Mouse (Mus musculus) urinary bladder, postnatal 14 days (tissue): ENCODE data around the gene Pard3.
A peak's percentile ranks its signal among the peaks of the same experiment; 100 is the strongest.

ENCODE experiments used
- DNase-seq: peaks from one replicate; pipeline ENCODE4 v3.0.0; 2021; ENCODE audit warnings: low spot score

Gene Pard3

DNA sequence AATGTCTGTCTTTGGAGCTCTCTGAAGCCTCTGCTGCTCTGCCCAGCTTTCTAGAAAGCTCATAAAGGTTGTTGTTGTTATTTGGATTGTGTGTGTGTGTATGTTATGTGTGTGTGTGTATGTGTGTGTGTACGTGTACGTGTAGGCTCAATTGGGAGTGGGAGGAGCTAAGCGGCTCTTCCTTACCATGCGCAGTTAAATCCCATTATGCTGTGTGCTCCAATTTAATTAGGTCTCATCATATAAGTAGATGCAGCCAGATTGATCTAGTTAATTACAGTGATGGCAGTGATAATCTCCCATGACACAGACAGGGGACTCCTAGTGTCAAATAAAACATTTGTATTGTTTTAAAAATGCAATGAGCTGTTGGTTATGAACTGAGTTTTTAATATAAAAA is 487.2 kb downstream of the Pard3 start:
- DNase-seq = no peak

DNA sequence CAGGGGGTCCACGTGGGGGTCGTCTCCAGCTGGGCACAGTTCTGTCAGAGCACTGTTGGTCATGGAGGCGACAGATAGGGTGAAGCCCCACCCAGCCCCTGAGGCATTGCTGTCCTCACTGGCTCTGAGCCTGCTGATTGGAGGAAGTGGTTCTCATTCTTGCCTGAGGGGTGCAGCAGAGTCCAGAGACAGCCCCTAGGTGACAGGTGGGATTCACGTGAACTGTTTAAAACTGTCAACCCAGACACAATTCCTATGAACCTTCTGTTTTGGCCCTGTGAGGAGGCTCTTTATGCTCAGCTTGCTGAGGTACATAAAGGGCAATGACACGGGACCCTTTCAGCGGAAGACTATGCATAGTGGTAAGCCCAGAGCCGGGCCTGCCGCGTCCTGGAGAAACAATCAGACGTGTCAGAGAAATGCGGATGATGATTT is 488.5 kb downstream of the Pard3 start:
- no peak for DNase-seq

DNA sequence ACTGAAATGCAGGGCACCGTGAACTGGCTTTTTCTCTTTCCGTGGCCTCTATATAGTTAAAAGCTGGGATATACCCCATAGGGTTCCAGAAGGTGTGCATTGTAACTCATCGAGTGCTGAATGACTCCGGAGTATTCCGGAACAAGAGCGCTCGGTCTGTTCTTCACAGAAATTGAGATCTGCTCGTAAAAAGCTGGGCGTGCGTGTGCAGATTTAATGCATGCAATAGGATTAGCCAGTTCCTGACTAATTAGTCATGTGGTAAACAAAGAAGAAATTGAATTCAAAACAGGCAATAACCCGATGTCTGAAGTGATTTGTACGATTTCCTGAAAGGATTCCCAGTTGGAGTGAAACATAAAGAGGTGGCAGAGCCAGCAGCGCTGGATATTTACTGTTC is 489.1 kb downstream of the Pard3 start:
- DNase-seq = no peak

DNA sequence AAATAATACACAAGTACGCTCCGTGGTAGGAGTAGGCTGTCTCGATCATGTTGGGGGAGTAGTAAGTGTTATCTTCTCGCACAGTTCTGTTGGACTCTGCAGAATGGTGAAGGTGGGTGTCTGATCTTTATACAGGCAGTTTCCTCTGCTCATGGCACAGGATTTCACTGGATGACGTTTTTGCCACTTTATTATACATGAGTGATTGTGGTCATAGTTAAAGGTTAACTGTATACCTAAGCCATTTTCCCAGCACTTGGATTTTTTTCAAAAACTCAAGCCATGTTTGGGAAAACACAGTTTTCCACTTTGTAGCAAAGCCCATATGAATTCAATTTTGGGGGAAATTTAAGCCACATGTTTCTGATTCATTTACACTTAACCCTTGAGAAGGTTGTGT is 489.9 kb downstream of the Pard3 start:
- DNase-seq = no peak

DNA sequence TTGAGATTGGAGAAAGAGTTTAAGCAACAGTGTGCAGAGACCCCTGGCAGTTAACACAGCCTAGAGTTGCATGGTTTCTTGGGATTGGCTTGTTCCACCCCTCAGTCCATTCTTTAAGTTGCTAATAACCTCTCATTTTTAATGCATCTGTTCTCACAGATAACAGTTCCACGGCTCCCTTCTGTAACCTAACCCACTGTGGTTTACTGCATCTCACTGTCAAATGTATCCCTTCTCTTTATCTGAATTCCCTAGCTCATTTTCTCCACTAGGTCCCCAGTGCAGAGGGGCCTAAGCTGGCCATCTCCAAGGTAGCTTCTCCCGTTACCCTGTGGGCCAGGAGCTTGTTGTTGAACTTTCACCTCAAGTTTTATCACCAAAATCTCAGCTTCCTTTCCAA is 492.1 kb downstream of the Pard3 start:
- no peak for DNase-seq

DNA sequence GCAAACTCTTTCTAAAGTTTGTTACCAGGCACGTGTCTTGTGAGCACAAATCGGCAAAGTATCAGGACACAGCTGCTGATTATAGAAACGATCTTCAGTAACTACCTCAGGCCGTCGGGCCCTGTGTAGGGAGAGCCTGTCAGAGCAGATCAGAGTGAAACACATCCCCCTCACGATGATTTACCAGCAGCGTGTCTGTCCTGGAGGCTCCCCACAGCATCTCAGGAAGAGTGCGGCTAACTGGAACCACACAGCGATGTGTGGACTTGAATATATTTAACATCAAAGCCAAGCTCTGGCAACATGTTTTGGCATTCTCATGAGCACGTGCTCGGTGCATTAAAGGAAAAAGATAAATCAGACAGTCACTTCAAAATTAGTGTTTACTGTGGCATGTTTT is 493.3 kb downstream of the Pard3 start:
- no peak for DNase-seq

DNA sequence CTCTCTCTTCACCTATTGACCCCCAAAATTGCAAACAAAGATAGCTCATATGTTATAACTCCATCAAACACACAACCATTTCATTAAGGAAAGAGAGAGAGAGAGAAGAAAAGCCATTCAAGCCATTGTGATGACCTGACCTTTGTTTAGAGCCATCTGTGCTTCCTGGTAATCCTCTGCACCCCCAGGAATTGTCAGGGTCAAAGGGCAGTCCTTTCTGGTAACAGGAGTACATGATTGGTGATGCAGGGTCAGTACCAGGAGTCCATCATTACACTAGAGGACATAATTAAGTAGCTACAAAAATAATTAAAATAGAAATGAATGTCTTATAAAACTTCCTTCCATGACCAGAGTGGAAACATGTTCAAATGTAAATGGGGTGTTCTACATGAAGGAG is 493.9 kb downstream of the Pard3 start:
- DNase-seq = no peak

DNA sequence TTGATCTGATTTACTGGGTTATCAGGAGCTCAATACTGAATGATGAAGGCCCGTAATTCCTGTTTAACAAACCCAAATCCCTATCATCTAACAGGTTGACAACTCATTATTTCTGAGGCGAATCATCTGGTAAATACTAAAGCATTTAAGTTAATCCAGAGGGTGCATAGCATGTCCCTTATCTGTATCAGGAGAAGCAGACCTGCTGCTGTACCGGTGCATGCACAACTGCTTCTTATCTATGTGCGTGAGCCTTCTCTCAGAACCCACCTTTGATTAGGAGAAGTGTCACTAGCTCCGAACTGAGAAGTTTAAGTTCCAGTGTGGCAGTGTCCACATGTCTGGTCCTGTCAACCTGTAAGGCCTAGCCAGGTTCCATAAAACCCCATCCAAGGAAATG is 499.9 kb downstream of the Pard3 start:
- no peak for DNase-seq

DNA sequence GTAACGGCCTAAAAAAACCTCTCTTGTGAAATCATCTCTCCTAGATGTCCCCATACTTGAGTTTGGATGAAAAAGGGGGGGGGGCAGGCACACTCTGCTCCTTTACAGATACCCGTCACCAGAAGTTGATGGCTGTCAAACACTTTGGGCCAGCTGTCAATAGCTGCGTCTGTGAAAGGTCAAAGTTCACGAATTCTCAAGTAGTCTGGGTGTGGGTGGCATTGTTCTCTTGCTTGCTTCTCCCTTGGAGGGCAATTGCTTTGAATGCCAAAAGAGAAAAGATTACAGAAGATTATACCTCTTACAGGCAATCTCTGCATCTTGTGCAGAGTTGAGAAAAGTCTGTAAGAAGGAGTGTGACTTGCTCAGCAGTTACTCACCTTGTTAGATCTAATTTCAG is 500.7 kb downstream of the Pard3 start:
- DNase-seq = no peak

DNA sequence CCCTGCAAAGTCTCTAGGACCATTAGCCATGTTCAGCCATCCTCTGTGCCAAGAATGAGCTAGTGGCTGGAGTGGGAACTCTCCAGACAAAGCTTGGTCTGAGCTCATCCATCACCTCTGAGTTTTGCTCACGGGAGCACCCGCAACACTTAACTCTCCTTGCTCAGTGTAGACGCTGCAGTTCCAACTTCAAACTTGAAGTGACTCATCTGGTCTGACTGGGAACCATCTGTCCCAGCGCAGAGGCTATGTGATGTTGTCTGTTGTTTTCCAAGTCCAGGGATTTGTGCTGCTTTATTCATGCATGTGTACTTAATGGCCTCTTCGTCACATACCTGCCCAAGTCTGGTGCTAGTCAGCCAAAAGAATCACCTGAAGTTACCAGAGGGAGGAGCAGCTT is 505.5 kb downstream of the Pard3 start:
- DNase-seq = no peak

DNA sequence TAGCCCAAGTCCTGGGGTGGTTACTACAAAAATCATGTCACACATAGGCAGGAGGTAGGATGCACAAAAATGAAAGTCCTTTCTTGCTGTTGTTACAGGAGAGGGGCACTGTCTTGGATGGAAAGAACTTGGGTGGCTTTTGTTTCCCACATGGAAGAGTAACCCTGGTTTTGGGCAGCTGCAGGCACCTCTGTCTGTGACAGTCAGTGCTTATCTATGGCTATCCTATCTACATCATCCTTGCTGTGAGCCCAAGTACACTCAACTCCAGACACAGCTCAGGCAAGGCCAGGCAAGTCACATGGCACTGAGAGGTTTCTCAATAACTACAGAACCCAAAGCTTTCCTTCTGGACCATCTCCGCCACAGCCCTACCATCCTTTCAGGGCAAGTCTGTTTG is 506.8 kb downstream of the Pard3 start:
- no peak for DNase-seq

DNA sequence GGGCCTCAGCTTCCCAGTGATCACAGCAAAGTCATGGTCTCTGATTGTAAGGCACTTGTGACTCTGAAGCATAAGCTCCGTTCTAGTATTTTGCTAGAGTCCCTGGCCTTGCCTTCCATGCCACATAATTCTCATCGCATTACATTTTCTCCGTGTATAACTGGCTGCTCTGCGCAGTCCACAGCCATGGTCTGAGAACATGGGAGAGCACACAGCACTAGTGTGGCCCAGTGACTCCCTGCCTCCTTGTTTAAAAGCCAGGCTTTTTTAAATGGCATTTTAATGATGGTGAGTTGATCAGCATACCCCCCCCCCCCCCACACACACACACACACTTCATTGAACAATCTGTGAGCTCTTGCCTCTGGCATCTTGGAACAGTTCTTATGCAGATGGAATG is 508.8 kb downstream of the Pard3 start:
- DNase-seq = no peak

DNA sequence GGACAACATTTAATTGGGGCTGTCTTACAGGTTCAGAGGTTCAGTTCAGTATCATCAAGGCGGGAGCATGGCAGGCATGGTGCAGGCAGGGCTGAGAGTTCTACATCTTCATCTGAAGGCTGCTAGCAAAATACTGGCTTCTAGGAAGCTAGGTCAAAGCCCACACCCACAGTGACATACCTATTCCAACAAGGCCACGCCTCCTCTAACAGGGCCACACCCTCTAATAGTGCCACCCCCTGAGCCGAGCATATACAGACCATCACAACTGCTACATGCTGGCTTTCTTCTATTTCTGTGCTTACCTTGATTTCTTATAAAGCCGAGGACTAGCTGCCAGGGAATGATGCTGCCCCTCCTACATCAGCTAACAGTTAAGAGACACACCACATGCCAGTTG is 513.0 kb downstream of the Pard3 start:
- DNase-seq = no peak

DNA sequence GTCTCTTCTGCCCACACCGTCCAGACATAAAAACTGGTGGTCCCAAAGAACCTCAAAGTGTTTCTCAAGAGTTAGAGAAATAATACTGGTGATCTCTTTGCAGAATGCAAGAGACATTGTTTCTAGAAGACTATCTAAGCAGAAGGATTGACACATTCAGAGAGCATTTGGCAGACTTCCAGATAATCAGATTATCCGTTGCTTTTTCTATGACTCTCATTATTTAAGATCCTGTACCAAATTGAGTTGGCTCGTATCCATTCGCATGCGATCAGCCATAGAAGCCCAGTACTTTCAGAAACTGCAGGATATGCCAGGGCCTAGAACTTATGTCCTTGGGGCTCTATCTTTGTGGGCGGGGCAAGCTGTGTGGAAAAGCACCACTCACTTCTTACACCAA is 514.0 kb downstream of the Pard3 start:
- DNase-seq = no peak

DNA sequence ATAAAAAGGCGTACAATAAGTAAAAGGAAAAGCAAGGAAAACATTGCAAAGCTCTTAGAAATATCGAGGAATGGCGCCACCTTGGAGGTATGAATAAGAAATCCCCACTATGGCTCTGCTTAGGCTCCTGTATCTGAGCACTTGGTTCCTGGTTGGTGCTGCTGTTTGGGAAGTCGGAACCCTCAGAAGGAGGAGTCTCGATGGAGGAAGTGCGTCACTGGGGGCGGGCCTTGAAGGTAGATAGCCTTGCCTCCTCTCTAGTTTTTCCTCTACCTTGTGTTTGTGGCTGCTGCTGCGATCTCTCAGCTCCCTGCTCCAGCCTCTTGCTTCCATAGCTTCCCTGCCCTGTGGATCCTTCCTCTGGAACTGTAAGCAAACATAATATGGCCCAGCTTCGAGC is 515.7 kb downstream of the Pard3 start:
- DNase-seq = no peak

DNA sequence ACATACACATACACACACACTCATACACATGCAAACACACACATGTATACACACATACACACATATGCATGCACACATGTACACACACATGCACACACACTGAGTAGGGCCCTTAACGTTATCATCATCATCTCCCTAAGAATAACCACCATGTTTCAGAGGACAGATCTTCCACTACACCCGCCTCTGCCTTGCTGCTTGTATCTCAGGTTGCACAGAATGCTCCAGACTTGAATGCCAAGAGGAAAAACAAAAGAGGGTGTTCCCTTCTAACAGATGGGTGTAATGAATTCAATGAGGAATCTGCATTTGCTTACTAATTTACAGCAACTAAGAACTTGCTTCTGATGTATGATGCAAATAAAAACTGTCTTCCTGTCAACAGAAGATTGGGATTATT is 519.7 kb downstream of the Pard3 start:
- DNase-seq = no peak

DNA sequence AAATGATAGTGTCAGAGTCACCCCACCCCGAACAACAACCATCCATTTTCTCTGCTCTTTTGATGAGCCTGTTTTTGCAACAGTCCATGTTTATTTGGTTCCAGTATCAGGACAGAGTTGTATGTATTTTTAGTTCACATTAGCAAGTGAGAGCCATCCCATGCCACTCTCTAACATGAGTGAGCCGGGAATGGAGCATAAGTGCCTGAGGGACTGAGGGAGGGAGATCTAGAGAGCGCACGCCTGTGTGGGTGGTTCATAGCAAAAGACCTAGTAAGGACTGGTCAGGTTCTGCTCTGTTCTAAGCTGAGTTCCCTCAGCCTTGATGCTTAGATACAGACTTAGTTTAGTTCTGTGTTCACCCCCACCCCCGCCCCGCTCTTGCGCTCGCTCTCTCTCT is 521.9 kb downstream of the Pard3 start:
- no peak for DNase-seq

DNA sequence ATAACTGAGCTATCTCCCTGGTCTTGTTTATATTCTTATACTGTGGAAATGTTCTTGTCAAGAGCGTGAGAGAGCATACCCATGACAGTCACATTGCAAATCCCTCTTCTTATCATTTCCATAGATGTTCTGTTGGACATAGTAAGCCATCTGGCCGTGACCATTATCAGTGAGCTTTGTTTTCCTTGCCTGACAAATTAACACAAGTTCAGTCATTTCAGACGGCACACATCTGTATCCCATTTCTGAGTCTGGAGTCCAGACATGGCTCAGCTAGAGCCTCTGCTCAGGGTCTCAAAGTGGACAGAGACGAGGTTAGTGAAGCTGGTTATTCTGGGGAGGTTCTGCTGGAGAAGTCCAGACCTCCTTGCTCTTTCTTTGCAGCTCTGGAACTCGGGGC is 523.0 kb downstream of the Pard3 start:
- DNase-seq = no peak

DNA sequence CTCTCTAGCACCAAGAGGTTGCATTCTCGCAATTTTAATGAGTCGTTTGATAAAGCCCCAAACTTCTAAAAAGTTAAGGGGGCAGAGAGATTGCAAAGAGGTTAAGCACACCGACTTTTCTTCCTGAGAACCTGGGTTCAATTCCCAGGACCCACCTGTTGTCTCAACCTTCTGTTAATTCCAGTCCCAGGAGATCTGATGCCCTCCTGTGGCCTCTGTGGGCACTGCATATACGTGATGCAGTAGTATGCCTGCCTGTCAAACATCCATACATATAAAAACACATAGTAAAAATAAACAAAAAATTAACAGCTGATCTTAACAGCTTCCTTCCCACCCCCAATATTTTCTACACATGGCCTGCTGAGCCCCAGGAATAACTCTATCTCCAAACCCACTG is 524.6 kb downstream of the Pard3 start:
- peak; percentile 32 for DNase-seq

DNA sequence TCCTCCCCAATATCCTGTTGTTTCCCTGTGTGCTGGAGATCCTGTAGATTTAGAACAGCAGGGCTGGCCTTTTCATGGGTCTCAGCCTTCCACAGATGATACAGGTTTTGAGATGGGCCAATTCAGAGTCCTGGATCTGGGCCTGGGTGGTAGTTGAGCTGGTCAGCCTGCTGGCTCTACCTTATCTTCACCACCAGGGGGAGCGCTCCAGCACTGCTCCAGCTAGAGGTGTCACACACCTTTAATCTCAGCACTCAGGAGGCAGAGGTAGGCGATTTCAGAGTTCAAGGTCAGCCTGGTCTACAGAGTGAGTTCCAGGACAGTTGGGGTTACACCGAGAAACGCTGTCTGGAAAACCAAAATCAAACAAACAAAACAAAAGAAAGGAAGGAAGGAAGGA is 525.6 kb downstream of the Pard3 start:
- peak; percentile 60 for DNase-seq

DNA sequence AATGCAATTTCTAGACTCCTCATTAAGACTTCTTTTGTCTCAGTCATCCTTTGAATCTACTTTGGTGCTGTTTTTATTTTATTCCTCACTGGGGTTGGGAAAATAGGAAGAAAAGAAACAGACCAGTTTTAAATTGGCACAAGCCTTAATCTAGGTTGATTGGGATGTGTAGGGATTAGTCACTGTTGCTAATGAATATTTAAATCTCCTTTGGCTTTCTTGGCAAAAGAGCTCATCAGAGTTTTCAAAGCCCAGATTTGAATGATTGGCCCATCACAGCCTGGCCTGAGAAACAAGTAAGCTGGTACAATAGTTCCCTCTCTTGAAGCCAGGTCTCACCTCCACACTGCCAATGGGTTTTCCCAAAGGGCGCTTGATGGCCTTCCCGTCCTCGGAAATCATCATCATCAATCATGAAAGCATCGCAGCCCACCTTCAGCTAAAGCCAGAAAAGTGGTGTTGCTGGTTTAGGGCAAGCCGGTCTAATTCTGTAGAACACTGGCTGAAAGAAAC is 527.0 kb downstream of the Pard3 start:
- DNase-seq = no peak

DNA sequence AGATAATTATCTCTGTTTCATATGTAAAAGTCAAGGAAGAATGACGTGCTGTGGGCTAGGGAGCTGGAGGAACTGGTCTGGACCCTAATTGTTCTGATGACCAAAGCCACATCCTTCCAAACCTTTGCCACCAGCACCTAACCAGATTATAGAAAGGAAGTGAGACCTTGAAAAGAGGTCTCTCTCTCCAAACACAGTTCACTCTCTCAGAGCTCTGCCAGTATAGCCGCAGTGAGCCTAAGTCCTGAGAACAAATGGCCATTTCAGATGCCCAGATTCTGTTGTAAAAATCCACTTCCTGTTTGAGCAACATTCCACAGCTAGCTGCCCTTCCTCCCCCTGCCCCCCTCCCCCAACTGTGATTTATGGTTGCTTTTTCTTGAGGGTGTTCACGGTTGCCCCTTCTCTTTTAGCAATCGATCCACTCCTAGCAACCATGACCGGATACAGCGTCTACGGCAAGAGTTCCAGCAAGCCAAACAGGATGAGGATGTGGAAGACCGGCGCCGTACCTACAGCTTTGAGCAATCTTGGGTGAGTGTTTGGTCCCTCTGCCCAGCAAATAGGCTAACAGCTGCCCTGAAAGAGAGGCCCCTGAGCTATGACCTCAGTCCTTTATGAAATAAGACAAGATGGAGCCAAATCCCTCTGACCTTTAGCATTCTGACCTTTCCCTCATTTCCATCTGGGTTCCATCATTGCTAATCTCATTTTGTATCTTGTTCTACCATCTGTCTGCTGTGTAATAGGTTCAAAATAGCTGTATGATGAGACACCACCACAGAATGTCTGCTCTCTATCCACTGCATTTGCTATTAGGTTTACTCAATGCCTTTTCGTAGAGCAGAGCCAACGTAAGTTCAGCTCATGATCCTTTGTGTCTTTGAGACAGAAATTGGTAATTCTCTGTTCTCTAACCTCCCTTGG is 529.2 kb downstream of the Pard3 start:
- no peak for DNase-seq

DNA sequence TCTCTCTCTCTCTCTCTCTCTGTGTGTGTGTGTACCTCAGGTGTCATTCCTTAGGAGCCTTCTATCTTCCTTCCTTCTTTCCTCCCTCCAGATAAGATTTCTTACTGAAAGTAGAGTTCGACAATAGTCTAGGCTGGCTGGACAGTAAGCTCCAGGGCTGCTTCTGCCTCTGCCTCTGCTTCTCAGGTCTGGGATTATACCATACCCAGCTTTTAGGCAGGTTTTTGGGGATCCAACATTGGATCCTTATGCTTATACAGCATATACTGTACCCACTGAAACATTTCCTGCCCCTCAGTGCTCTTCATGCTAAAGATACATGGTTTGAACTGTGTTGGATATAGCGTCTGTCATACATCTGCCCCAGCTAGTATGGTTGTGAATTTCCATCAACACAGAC is 536.9 kb downstream of the Pard3 start:
- DNase-seq = no peak

DNA sequence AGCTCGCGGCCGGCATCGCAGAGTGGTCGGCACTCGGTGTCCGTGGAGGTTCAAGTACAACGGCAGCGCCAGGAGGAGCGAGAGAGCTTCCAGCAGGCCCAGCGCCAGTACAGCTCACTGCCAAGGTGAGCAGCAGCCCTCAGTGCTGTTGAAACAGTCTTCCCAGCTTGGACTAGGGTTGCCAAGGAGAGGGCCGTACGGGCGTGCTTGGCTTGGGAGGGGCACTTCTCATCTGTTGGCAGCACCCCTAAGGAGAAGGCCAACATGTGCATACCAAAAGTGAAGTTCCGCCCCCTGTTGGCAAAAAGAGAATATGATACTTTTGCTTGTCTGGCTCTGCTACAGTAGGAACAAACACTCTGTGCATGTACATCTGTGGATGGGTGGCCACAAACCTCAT is 539.4 kb downstream of the Pard3 start:
- peak; percentile 25 for DNase-seq
